Mouse (Mus musculus): ENCODE data around the gene Myo15. TPM values are rescaled to one million over a fixed set of nuclear protein-coding genes. Genes with fewer than 3 reads are reported as not detected.

Gene Myo15
- polyA plus RNA-seq, 1 experiment from 2014 or later, result 0.10 TPM

- H3K4me2 ChIP-seq (ENCODE audit: low read depth, low read length), result no peak overlapping the region
- H3K4me3 ChIP-seq (replicated peaks; ENCODE audit: low read length), result no peak overlapping the region
- no peaks in the 10 kb centered on the region for H3K27me3 ChIP-seq (ENCODE audit: control insufficient read depth, insufficient read depth, low read length)
- ATAC-seq (ENCODE audit: insufficient read depth, low FRiP score), result no peak
- H3K36me3 ChIP-seq (ENCODE audit: control insufficient read depth, insufficient read depth, low read length), result no peaks in the 10 kb centered on the region
- WGBS, result 78% methylated on average over 2 of the region's 2 CpGs
- peaks cover 11% of the 10 kb centered on the region; the same call in 1 of the 2 replicates for H3K4me1 ChIP-seq (ENCODE audit: control insufficient read depth, insufficient read depth, low read length)
- H3K9me3 ChIP-seq (replicated peaks; ENCODE audit: control insufficient read depth, low read length), result no peaks in the 10 kb centered on the region
- no peak overlapping the region for H3K9ac ChIP-seq (ENCODE audit: low read length)
- H3K27ac ChIP-seq (ENCODE audit: low read length), result no peak overlapping the region
Measured at GRCm38 (mm10) chr11:60512520-60512919, 43.4 kb downstream of the Myo15 start.

- Histone ChIP-seq H3K9ac (ENCODE audit: low read length) (no peak overlapping the region), H3K27ac (ENCODE audit: low read length) (no peak overlapping the region), H3K36me3 (ENCODE audit: control insufficient read depth, insufficient read depth, low read length) (no peaks in the 10 kb centered on the region), H3K4me2 (ENCODE audit: low read depth, low read length) (no peak overlapping the region), H3K9me3 (replicated peaks; ENCODE audit: control insufficient read depth, low read length) (no peaks in the 10 kb centered on the region), H3K4me3 (replicated peaks; ENCODE audit: low read length) (no peak overlapping the region), H3K27me3 (ENCODE audit: control insufficient read depth, insufficient read depth, low read length) (no peaks in the 10 kb centered on the region), H3K4me1 (ENCODE audit: control insufficient read depth, insufficient read depth, low read length) (no peaks in the 10 kb centered on the region)
- 43% methylated on average over 2 of the region's 2 CpGs for WGBS
- no peak for ATAC-seq (ENCODE audit: insufficient read depth, low FRiP score)
Measured at GRCm38 (mm10) chr11:60514941-60515340, 45.8 kb downstream of the Myo15 start.

- no peak overlapping the region for H3K9ac ChIP-seq (ENCODE audit: low read length)
- 74% methylated on average over 4 of the region's 4 CpGs for WGBS
Measured at GRCm38 (mm10) chr11:60518305-60518704, 49.2 kb downstream of the Myo15 start.

GRCm38 (mm10) chr11:60522027-60522426, 52.9 kb downstream of the Myo15 start:
- no peak overlapping the region for H3K4me2 ChIP-seq (ENCODE audit: low read depth, low read length)
- 74% methylated on average over 5 of the region's 5 CpGs for WGBS
- H3K36me3 ChIP-seq (ENCODE audit: control insufficient read depth, insufficient read depth, low read length), result no peaks in the 10 kb centered on the region
- no peak overlapping the region for H3K9ac ChIP-seq (ENCODE audit: low read length)
- no peak overlapping the region for H3K27ac ChIP-seq (ENCODE audit: low read length)
- no peak for ATAC-seq (ENCODE audit: insufficient read depth, low FRiP score)
- H3K27me3 ChIP-seq (ENCODE audit: control insufficient read depth, insufficient read depth, low read length), result no peaks in the 10 kb centered on the region
- H3K4me3 ChIP-seq (replicated peaks; ENCODE audit: low read length), result no peak overlapping the region
- no peaks in the 10 kb centered on the region for H3K9me3 ChIP-seq (replicated peaks; ENCODE audit: control insufficient read depth, low read length)
- H3K4me1 ChIP-seq (ENCODE audit: control insufficient read depth, insufficient read depth, low read length), result no peaks in the 10 kb centered on the region

More at GRCm38 (mm10) chr11:60518305-60518704, 49.2 kb downstream of the Myo15 start:
- H3K27ac ChIP-seq (ENCODE audit: low read length), result no peak overlapping the region
- no peak for ATAC-seq (ENCODE audit: insufficient read depth, low FRiP score)
- no peaks in the 10 kb centered on the region for H3K27me3 ChIP-seq (ENCODE audit: control insufficient read depth, insufficient read depth, low read length)
- H3K4me2 ChIP-seq (ENCODE audit: low read depth, low read length), result no peak overlapping the region
- H3K36me3 ChIP-seq (ENCODE audit: control insufficient read depth, insufficient read depth, low read length), result no peaks in the 10 kb centered on the region
- H3K4me1 ChIP-seq (ENCODE audit: control insufficient read depth, insufficient read depth, low read length), result no peaks in the 10 kb centered on the region
- no peaks in the 10 kb centered on the region for H3K9me3 ChIP-seq (replicated peaks; ENCODE audit: control insufficient read depth, low read length)
- no peak overlapping the region for H3K4me3 ChIP-seq (replicated peaks; ENCODE audit: low read length)

- 91% methylated on average over 6 of the region's 6 CpGs for WGBS
- Histone ChIP-seq H3K4me1 (ENCODE audit: control insufficient read depth, insufficient read depth, low read length) (no peaks in the 10 kb centered on the region), H3K4me2 (ENCODE audit: low read depth, low read length) (no peak overlapping the region), H3K9ac (ENCODE audit: low read length) (no peak overlapping the region), H3K27ac (ENCODE audit: low read length) (no peak overlapping the region), H3K9me3 (replicated peaks; ENCODE audit: control insufficient read depth, low read length) (no peaks in the 10 kb centered on the region), H3K27me3 (ENCODE audit: control insufficient read depth, insufficient read depth, low read length) (no peaks in the 10 kb centered on the region), H3K4me3 (replicated peaks; ENCODE audit: low read length) (no peak overlapping the region), H3K36me3 (ENCODE audit: control insufficient read depth, insufficient read depth, low read length) (no peaks in the 10 kb centered on the region)
- no peak for ATAC-seq (ENCODE audit: insufficient read depth, low FRiP score)
Measured at GRCm38 (mm10) chr11:60522661-60523365, 53.7 kb downstream of the Myo15 start.

- ATAC-seq (ENCODE audit: insufficient read depth, low FRiP score), result no peak
- Histone ChIP-seq H3K4me3 (replicated peaks; ENCODE audit: low read length) (no peak overlapping the region), H3K36me3 (ENCODE audit: control insufficient read depth, insufficient read depth, low read length) (no peaks in the 10 kb centered on the region), H3K9me3 (replicated peaks; ENCODE audit: control insufficient read depth, low read length) (no peaks in the 10 kb centered on the region), H3K27ac (ENCODE audit: low read length) (no peak overlapping the region), H3K4me1 (ENCODE audit: control insufficient read depth, insufficient read depth, low read length) (no peaks in the 10 kb centered on the region), H3K4me2 (ENCODE audit: low read depth, low read length) (no peak overlapping the region), H3K9ac (ENCODE audit: low read length) (no peak overlapping the region), H3K27me3 (ENCODE audit: control insufficient read depth, insufficient read depth, low read length) (no peaks in the 10 kb centered on the region)
- WGBS, result 70% methylated on average over 4 of the region's 4 CpGs
Measured at GRCm38 (mm10) chr11:60526461-60526860, 57.3 kb downstream of the Myo15 start.

- Histone ChIP-seq H3K27me3 (ENCODE audit: control insufficient read depth, insufficient read depth, low read length) (no peaks in the 10 kb centered on the region), H3K36me3 (ENCODE audit: control insufficient read depth, insufficient read depth, low read length) (no peaks in the 10 kb centered on the region), H3K4me3 (replicated peaks; ENCODE audit: low read length) (no peak overlapping the region), H3K9me3 (replicated peaks; ENCODE audit: control insufficient read depth, low read length) (no peaks in the 10 kb centered on the region), H3K9ac (ENCODE audit: low read length) (peak overlapping the region; percentile 93; the same call in 1 of the 2 replicates), H3K4me2 (ENCODE audit: low read depth, low read length) (no peak overlapping the region), H3K4me1 (ENCODE audit: control insufficient read depth, insufficient read depth, low read length) (peaks cover 14% of the 10 kb centered on the region), H3K27ac (ENCODE audit: low read length) (no peak overlapping the region; the same call in 1 of the 2 replicates)
- ATAC-seq (ENCODE audit: insufficient read depth, low FRiP score), result no peak
- WGBS, result 92% methylated on average over 2 of the region's 2 CpGs
Measured at GRCm38 (mm10) chr11:60535676-60536075, 66.5 kb downstream of the Myo15 start.

- WGBS, result 18% methylated on average over 9 of the region's 9 CpGs
Measured at GRCm38 (mm10) chr11:60536180-60536858, 67.2 kb downstream of the Myo15 start, which contains the start of gene Alkbh5. TSS of gene Alkbh5 (plus strand) at chr11:60536381.

GRCm38 (mm10) chr11:60536859-60537467, 67.8 kb downstream of the Myo15 start:
- peak; percentile 81 for ATAC-seq (ENCODE audit: insufficient read depth, low FRiP score)
- H3K36me3 ChIP-seq (ENCODE audit: control insufficient read depth, insufficient read depth, low read length), result no peaks in the 10 kb centered on the region
- peak overlapping the region; percentile 100 for H3K27ac ChIP-seq (ENCODE audit: low read length)
- H3K4me1 ChIP-seq (ENCODE audit: control insufficient read depth, insufficient read depth, low read length), result peaks cover 21% of the 10 kb centered on the region
- peak overlapping the region; percentile 69 for H3K4me2 ChIP-seq (ENCODE audit: low read depth, low read length)
- H3K9ac ChIP-seq (ENCODE audit: low read length), result peak overlapping the region; percentile 93
- peak overlapping the region; percentile 85 for H3K4me3 ChIP-seq (replicated peaks; ENCODE audit: low read length)
- no peaks in the 10 kb centered on the region for H3K27me3 ChIP-seq (ENCODE audit: control insufficient read depth, insufficient read depth, low read length)
- no peaks in the 10 kb centered on the region for H3K9me3 ChIP-seq (replicated peaks; ENCODE audit: control insufficient read depth, low read length)
- WGBS, result under 1% methylated on average over 37 of the region's 37 CpGs

More at GRCm38 (mm10) chr11:60536180-60536858, 67.2 kb downstream of the Myo15 start, which contains the start of gene Alkbh5:
- no peaks in the 10 kb centered on the region for H3K36me3 ChIP-seq (ENCODE audit: control insufficient read depth, insufficient read depth, low read length)
- peak within 1 kb of the TSS; percentile 100 for H3K27ac ChIP-seq (ENCODE audit: low read length)
- H3K4me2 ChIP-seq (ENCODE audit: low read depth, low read length), result peak within 1 kb of the TSS; percentile 69
- peak within 1 kb of the TSS; percentile 85 for H3K4me3 ChIP-seq (replicated peaks; ENCODE audit: low read length)
- peaks cover 19% of the 10 kb centered on the region for H3K4me1 ChIP-seq (ENCODE audit: control insufficient read depth, insufficient read depth, low read length)
- H3K9ac ChIP-seq (ENCODE audit: low read length), result peak within 1 kb of the TSS; percentile 93
- ATAC-seq (ENCODE audit: insufficient read depth, low FRiP score), result no peak
- no peaks in the 10 kb centered on the region for H3K27me3 ChIP-seq (ENCODE audit: control insufficient read depth, insufficient read depth, low read length)
- no peaks in the 10 kb centered on the region for H3K9me3 ChIP-seq (replicated peaks; ENCODE audit: control insufficient read depth, low read length)

All from stomach, embryonic 16.5 days (tissue).